Mouse (Mus musculus) right cerebral cortex, postnatal 14 days (tissue): ENCODE results near the gene Cox14.
"Not testable (repeated sequence)": the region's sequence is repeated elsewhere in the genome, so short reads cannot be mapped to it uniquely, and the experiment has no call there.

Experiments
- DNase-seq: peaks from one replicate; pipeline ENCODE4 v3.0.0; 2022

The Cox14 gene

DNA sequence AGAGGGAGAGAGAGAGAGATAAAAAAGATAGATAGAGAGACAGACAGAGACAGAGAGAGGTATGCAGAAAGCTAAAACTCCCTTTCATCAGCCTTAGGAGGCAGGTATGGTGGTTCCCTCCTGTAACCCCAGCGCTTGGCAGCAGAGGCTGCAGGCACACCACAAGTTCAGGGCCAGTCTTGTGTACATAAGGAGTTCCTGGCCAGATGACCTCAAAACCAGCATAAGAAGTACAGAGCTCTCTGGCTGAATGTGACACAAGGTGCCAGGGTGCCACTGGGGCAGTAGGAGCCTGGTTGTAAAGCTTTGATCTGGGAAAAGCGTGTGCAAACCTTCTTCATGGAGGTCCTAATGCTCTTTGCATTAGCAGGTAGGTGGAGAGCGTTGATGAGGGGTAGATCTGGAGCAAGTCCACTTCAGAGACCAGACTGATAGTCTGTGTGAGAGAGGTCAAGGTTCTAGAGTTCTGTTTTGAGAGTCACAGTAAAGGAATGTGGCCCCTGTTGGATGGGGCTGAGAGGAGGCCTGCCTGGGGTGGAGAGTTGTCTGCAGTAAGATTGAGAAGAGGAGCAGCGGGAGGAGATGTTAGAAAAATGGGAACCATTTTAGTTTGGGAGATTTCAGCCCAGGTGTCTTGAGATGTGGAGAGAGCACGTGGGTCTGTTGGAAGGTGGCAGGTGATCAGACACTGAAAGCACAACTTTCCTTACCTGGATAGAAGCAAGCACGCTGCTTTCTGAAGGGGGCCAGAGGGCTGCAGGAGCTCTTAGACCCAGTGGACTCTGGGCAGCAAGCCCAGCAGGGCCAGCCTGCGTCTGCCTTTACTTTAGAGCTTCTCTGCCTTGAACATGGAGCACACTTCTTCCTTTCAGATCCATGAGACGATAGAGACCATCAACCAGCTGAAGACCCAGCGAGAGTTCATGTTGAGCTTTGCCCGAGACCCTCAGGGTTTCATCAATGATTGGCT lies 14.9 kb upstream of the Cox14 start:
- DNase-seq = no peak

DNA sequence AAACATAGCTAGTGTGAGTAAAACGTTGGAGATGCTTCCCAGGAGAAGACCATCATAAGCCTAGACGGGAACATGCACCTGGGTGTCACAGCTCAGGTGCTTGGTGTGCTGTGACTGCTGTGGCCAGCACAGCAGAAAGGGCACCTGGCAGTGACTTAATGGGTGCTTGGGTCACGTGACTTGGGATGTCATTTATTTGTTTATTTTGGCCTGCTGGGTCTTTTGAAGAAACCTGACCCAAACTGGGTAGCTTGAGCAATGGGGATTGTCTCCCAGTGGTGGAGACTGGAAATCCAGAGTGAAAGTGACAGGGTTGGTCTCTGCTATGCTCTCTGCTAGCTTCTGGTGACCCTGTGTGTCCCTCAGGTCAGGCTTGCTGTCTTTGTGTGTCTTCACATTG lies 13.9 kb upstream of the Cox14 start:
- no peak for DNase-seq

DNA sequence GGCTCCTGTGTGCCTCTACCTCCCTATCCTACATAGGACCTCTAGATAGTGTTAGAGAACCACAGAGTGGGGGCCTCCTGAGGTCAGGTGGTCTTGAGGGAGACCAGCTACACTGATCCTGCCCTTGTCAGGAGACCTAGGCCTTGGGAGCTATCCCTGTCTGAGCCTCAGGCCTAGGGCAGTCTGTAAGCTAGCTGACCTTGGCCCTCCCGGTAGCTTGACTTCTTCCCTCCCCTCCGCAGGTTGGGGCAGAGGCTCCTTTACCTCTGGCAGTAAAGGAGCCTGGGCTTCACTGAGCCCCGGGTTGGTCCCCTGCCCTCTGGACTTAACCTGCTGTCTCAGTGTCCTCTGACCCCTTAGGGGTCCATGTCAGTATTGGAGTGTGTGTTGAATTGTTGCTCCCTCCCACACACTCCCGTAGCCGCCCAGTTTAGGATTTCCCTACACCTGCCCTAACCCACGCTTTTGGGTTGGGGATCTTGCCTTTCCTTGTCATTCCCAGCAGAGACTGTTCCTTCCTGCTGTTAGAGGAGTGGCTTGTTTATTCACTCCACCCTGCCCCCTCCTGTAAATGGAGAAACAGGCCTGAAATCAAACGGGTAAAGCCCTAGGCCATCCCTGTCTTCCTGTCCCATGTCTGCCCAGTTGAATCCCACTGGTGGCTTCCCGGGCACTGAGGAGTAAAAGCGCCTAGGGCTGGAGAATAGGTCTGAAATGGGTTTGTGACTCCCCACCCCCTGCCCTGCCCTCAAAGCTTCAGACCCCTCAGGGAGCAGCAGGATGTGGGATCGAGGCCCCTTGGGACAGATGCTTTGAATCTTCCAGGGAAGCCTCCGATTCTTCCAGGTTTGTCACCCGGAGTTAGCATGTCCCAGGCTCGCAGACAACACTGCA lies 12.5 kb upstream of the Cox14 start:
- no peak for DNase-seq

DNA sequence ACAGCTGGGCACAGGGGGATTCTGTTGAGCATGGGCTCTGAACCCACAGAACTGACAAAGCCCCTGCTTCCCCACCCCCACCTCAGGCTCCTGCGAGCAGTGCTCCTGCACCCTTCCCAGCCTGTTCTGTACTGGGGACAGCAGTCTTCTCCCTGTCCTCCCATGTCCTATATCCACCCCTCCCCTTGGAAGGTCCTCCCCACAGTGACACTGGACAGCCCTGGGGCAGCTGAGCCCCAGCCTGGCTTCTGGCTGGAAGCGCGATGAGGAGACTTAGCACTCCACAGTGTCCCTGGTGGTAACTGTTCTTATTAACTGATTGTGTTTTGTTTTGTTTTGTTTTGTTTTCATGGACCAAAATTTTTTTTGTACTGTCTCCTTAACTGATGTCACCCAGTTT lies 11.8 kb upstream of the Cox14 start:
- DNase-seq = no peak

DNA sequence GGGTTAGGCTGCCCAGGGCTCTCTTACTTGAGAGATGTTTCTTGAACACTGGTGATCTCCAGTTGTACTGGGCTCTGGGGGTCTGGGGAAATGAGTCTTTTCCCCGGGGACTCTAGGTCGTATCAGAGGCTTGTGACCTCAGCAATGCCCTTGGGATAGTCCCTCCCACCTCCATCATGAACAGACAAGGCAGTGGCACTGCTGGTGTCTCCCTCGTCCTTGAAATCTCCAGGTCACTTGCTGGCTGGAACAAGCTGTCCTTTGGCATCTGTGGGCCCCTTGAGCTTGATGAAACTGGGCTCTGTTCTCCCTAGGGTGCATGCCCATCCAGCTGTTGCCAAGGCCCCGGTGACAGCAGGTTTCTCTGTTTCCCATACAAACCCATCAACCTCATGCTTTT lies 11.2 kb upstream of the Cox14 start:
- no peak for DNase-seq

DNA sequence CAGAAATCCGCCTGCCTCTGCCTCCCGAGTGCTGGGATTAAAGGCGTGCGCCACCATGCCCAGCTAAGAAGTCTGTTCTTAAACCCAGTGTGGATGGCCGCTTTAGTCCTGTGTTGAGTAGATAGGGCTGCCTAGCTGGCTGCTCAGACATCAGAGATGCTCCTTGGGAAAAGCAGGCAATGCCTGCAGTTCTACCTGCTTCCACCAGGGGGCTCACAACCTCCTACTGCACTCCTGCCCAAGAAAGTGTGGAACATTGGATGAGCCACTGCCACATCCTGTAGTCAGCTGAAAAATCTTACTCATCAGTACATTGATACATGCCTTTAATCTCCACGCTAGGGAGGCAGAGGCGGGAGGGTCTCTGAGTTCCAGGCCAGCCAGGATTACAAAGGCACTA lies 10.6 kb upstream of the Cox14 start:
- DNase-seq = peak; percentile 80

DNA sequence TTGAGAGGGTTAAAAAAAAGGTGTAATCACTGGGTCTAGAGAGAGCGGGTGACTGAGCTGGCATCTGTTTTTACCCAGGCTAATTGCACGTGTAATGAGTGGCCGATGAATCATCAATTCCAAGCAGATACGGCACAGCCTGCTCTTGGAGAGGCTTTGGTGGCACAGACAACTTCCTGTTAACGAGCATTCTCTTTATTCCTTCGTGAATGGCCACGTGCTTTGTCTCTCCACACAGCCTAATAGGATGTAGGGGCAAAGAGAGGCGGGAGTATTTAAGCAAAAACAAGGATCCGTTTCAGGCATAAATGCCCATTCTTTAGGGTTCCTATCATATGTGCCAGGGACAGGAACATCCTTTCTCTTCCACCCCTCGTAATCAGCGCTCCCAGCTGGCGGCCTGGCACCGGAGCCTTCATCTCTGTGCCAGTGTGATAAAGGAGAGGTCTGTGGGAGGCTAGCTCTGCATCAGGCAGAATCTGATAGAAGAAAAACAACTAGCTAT lies 10.0 kb upstream of the Cox14 start:
- DNase-seq = peak; percentile 59

DNA sequence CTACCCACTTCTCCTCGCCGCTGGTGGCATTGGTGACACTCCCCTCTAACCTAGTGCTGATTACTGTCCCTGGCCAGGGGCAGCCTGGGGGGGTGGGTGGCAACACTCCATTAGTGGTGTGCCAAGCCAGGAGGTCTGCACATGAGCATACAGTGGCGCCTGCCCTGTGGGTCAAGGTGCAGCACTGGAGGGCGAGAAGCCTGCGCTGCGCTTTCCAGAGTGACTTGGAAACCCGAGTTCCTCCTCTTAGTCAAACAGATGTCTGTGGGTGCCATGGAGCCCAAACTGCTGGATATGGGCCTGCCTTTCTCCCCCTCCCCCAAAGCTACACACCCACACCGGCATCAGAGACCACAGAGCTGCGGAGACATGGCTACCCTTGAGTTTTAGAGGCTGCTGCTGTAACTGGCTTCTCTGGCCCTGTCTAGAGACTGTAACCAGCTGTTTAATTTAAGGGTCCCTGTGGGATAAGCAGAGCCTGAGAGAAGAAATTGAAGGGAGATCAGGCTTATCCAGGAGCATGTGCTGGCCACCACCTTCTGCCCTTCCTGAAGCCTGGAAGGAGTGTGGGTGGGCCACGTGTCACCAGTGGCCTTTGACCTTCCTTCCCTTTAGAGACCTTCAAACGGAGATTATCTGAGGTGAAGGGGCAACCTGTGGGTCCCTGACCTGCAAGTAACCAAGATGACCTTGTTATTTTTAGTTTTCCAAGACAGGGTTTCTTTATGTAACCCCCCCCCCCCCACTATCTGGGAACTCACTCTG lies 9.3 kb upstream of the Cox14 start:
- DNase-seq = no peak

DNA sequence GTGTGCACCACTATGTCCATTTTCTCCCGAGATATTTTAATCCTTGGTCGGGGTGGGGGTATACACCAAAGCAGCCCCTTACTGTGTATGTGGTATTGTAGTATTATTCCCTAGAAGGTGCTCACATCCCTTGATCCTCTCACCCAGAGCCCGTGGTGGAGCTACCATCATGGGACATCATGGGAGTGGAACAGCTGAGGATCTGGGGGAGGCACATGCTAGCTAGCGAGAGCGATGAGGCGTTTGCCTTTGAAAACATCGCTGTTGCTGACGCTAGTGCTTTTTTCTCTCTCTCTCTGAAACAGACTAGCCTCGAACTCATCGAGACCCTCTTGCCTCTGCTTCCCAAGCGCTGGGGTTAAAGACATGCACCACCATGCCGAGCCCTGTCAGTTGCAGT lies 8.6 kb upstream of the Cox14 start:
- peak; percentile 26 for DNase-seq

DNA sequence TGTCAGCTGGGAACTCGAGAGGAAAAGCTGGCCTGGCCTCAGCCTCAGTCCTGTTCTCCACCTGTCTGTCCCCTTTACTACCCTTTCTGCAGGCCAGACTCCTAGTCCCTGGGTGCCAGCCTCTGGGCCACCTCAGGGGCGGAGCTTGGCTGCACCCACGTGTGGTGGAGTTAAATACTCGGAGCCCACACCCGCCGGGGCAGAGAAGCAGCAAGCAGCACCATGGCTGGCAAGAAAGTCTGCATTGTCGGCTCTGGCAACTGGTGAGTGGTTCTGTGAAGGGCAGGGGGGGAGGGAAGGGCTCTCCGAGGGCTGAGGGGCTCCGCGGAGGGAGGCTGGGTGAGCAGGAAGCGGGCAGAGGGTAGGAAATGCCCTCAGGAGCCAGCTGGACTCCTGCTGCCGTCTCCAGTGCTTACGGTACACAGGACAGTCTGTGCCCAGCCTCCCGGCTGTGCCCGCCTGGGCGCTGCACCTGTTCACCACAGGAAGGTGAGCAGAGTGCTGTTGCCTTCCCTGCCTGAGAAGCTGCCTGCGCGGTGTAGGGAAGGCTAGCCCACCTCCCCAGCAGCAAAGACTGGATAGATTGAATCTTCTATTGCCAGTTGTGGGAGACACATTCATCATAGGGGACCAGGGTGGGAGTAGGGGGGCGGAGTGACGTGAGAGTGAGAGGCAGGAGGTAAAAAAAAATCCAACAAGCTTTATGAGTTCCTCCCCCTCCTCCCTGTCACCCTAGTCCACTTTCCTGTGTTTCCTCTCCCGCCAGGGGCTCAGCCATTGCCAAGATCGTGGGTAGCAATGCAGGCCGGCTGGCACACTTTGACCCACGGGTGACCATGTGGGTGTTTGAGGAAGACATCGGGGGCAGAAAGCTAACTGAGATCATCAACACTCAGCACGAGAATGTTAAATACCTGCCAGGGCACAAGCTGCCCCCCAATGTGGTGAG lies 7.8 kb upstream of the Cox14 start, which contains the start of gene Gpd1:
Gene Gpd1 (plus strand): TSS at position 130 of the 949 bp plus-strand sequence.
- DNase-seq = peak; percentile 61

DNA sequence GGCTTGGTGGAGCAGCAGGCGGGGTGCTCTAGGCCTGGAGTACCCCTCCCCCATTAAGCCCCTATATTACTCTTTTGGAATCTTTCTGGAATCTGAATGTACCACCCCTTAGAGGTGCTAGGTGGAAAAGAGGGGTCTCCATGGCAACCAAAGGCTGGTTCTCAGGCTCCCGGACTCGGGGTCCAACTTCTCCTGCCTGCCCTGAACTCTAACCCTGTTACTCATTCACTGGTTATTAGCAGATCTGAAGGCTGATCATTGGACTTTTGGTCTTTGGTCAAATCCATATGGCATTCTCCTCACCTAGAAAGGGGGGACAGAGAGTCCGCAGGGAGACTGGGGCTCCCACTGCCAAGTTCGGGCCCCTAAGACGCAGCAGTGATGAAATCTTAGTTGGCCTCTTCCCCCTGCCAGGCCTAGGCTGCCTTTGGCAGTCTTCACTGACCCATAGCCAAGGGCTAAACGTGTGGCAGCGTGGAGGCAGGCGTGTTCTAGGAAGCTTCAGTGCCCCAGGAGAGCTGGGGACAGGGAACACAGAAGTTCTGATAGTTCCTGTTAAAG lies 6.9 kb upstream of the Cox14 start:
- DNase-seq = no peak

DNA sequence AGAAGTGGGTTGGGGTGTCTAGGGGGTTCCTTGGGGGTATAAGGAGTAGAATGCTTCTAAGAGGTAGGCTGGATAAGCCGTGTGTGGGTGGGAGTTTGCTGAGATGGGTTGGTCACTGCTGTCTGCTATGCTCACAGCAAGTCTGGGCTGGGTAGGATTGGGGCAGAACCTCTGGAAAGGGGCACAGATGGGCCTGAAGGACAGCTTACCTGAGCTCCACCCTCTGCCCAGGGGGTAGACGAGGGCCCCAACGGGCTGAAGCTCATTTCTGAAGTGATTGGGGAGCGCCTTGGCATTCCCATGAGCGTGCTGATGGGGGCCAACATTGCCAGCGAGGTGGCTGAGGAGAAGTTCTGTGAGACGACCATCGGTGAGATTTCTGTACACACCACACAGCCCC lies 5.6 kb upstream of the Cox14 start:
- no peak for DNase-seq

DNA sequence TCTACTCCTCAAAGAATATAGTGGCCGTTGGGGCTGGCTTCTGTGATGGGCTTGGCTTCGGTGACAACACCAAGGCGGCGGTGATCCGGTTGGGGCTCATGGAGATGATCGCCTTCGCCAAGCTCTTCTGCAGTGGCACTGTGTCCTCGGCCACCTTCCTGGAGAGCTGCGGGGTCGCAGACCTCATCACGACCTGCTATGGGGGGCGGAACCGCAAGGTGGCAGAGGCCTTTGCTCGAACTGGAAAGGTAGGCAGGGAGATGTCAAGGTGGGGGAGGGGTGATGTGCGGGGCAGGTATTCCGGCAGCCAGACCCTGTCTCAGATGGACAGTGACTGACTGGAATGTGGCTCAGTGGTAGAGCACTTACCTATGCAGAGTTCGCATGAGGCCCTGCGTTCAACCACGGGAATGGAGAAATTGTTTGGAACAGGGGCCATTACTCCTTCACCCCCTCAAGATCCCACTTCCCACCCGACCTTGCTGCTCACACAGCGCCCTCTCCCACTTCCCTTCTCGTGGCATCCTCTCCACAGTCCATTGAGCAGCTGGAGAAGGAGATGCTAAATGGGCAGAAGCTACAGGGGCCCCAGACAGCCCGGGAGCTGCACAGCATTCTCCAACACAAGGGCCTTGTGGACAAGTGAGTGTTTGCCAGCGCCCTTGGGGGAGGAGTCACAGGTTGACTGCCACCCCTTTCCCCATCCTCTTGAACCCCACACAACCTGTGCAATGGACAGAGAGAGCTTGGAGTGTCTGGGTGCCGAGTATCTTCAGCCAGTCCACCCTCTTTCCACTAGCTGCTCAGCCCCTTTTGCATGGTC lies 3.3 kb upstream of the Cox14 start:
- DNase-seq = no peak

DNA sequence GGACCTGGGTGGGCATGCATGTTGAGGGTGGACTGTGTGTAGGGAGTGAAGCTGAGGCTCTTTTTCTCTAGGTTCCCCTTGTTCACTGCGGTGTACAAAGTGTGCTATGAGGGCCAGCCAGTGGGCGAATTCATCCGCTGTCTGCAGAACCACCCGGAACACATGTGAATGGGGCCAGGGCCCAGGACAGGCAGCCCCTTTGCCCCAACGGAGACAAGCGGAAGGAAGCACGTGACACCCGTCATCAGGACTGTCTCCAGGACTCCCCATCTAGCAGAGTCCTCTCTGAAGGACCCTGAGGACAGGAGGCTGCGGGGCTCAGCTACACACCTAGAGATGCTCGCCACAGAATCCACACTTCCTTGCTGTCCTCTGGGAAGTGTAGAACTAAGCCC lies 2.3 kb upstream of the Cox14 start:
- peak; percentile 33 for DNase-seq

DNA sequence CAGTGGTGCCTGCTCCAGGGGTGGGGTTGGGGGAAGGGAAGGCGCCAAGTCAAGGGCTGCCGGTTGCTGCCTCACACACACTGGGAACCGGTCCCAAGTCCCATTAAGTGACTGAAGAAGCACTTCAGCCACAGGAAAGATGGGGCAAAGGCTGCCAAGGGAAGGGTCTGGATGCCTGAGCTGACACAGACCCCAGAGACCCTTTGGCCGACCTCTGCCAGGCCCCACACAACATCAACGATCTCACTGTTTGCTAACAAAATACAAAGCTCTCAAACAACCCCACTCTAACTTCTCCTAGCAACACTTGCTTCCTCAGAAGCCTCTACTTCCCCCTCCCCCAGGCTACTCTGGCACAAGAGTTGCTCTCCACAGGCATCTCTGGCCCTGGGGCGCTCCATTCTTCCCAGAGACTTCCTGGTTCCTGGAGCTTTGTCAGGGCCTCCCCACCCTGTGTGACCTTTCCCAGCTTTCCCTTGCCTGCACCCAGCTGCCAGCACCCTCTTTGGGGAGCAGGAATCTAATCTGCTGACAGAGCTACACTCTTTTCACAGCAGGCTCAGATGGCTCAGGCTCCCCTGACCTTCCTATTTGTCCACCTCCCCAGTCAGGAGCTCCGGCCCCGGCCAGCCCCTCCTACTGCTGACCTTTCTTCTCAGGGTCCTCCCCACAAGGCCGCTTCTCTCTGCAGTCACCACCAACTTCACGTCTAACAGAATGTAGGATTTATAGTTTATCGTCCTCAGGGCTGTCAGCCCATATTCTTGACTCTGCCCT lies 1.7 kb upstream of the Cox14 start:
- peak; percentile 58 for DNase-seq

DNA sequence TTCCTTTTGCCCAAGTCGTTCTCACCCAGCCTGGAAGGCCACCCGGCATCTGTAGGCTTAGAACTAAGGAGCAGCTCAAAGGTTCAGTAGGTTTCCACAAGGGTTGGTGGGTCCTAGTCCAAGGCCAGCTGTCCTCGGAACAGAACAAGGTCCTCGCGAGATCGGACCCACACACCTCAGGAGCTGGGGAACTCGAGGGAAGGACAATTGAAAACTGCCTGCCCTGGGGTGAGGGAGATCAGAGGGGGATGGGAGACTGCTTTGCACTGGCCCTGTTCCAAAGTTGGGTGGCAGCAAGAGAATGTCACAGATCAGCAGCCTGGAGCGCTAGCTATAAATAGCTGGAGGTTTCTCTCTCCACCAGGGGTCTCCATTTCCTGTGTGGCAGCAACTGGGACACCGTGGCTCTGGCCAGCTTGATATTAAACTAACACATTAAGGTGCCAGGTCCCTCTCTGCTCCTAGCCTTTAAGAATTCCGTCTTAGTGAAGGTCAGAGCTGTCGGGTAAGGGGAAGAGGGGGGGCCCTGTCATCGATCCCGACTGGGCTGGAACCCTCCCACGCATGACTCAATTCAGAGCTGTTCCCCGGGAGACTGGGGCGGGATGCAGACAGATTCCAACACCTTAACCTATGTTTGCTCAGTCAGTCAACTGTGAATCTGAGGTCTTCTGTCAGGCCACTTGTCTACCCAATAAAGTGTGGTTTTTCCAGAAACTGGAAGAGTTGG lies 961 bp upstream of the Cox14 start:
- DNase-seq = peak; percentile 57

DNA sequence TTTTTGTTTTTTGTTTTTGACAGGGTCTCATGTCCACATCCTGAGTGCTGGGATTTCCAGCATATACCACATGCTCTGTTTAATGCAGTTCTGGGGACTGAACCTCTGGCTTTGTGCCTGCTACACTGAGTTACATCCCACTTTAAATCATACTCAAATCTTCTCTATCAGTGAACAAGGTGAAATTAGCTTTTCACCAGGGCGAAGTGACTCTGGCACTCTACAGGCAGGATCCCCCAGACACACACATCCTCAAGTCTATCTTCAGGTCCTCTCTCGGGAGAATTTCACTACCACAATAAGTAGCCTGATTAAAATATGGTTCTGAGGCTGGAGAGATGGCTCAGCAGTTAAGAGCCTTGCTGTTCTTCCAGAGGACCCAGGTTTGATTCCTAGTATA lies 1.1 kb downstream of the Cox14 start:
- no peak for DNase-seq

DNA sequence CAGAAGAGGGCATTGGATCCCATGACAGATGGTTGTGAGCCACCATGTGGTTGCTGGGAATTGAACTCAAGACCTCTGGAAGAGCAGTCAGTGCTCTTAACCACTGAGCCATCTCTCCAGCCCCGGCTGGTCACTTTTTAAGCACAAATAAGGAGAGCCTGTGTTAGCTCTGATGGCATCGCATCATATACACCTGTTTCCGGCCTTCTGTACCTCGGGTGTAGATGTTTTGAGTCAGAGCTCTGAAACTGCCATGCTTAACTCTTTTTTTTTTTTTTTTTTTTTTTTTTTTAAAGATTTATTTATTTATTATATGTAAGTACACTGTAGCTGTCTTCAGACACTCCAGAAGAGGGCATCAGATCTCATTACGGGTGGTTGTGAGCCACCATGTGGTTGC lies 1.6 kb downstream of the Cox14 start:
- DNase-seq = not testable (repeated sequence)

DNA sequence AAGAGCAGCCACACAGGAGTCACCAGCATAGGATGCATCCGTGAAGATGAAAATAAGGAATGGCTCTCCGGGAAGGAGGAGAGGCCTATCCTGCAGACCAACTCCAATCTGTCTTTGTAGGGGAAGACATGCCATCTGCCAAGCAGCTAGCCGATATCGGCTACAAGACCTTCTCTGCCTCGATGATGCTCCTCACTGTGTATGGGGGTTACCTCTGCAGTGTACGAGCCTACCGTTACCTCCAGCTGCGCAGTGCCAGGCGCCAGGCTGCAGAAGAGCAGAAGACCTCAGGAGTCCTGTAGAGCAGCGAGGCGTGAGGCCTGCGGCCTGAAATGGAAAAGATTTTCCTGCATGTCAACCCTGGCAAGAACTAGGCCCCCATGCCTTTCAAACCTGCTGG lies 2.1 kb downstream of the Cox14 start:
- no peak for DNase-seq
